Mouse (Mus musculus) ovary, postnatal 10 days (tissue): ENCODE data around the gene Gm20388.
"Not testable (repeated sequence)": the region's sequence is repeated elsewhere in the genome, so short reads cannot be mapped to it uniquely, and the experiment has no call there.

Experiments
- DNase-seq: peaks from one replicate; pipeline ENCODE4 v3.0.0; 2022; ENCODE audit warnings: low spot score

The Gm20388 gene

DNA sequence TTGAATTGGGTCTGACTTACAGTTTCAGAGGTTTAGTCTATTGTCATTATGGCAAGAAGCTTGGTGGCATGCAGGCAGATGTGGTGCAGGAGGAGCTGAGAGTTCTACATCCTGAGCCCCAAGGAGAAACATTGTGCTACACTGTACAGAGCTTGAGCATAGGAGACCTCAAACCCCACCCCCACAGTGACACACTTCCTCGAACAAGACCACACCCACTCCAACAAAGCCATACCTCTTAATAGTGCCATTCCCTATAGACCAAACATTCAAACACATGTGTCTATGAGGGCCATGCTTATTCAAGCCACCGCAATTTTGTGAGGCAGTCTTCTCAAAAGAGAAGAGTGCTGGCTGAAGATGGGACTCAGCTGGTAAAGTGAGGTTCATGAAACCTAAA, 3890.9 kb downstream of the Gm20388 start:
- no peak for DNase-seq

GRCm38 (mm10) chr8:123803639-123804038, 3893.0 kb downstream of the Gm20388 start:
- no peak for DNase-seq

GRCm38 (mm10) chr8:123804586-123804985, 3893.9 kb downstream of the Gm20388 start:
- DNase-seq = no peak

DNA sequence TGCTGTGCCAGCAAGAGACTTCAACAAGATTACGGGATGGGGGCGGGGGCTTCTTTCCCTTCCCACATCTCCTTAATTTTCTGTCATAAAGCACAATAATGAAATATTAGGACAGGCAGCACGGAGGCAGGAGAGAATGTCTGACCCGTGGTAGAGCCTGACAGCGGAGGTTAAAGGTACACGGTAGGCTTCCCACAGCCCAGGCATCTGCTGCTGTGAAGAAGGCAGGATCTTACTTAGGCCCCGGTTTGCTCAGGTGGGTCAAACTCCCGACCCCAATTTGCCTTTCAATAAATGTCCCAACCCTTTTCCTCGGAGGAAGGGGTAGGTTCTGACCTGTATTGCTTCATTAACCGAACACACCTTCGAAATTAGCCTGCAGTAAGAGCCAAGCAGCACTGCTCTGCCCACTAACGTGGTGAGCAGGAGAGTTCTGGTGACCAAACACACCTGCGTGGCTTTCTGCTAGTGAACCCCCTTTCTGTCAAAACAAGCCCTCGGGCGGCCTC, 3894.6 kb downstream of the Gm20388 start:
- no peak for DNase-seq

- DNase-seq = peak; percentile 64
These were observed 3895.2 kb downstream of the Gm20388 start, which contains the start of gene Rab4a for GRCm38 (mm10) chr8:123805718-123806373. Gene Rab4a, plus strand, starts transcription at chr8:123805985.

DNA sequence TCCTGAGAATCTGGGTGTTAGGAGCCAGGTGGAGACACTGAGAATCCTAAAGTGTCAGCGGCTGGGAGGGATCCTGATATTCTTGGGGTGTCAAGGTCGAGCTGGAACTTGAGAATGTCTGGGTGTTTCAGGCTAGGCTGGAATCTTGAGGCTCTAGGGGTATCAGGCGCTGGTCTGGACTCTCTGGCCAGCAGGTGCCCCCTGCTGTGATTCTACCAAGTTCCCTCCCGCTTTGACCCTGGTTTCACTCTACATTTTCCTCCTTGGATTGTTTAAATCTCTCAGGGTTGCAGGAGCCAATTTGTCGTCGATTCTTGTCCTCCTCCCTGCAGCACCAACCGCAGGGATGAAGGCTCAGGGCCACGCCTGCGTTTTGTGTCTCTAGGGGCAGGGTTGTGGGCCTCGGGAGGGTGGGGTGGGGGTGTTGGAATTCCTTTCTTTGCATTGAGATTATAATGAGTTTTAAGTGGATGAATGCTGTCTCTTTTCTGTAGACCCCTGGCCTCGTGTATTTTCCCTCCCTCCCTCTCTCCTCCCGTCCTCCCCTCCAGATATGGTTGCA, 3895.8 kb downstream of the Gm20388 start:
- DNase-seq = no peak

DNA sequence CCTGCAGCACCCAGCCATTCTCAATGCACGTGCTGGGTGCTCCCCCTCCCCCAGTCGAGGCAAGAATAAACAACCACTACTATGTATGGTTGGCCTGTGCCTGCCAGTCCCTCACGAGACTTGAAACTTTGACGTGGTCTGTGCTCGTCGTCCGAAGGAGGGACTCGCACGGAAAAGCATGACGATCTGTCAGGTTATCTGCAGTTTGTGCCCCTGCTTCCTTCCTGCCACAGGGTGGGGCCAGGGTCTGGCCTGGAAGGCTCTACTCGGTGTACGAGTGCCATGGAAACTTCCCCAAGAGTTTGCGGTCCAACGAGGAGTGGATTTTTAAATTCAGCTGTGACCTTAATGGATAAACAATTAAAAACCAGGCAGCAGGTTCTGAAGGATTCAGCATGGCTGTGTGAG, 3896.4 kb downstream of the Gm20388 start:
- no peak for DNase-seq

DNA sequence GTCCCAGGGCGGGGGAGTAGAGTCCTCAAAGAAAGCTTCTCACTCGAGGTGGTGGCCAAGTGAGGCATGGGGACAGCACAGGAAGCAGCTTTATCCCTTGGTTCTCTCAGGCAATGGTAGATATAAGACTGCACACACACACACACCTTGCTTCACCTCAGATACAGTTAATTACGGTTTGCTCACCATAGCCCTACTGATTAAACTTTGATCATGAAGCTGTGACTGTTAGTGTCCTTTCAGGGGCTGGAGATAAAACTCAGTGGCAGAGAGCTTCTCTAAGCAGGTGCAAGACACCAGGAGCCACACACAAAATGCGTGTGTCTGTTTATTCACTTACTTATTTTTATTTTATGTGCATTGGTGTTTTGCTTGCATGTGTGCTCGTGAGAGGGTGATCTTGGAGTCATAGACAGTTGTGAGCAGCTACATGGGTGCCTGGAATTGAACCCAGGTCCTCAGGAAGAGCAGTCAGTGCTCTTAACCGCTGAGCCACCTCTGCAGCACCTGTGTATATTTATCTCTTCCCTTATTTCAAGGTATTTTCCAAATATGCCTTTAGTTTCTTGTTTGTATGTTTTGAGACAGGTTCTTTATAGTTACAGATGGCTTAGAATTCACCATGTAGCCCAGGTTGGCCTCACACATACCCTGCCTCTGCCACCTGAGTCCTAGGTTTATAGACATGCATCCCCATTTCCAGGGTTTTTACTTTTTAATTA, 3897.4 kb downstream of the Gm20388 start:
- no peak for DNase-seq

- no peak for DNase-seq
These were observed 3898.0 kb downstream of the Gm20388 start for GRCm38 (mm10) chr8:123808671-123809070.

GRCm38 (mm10) chr8:123809342-123809741, 3898.7 kb downstream of the Gm20388 start:
- not testable (repeated sequence) for DNase-seq

DNA sequence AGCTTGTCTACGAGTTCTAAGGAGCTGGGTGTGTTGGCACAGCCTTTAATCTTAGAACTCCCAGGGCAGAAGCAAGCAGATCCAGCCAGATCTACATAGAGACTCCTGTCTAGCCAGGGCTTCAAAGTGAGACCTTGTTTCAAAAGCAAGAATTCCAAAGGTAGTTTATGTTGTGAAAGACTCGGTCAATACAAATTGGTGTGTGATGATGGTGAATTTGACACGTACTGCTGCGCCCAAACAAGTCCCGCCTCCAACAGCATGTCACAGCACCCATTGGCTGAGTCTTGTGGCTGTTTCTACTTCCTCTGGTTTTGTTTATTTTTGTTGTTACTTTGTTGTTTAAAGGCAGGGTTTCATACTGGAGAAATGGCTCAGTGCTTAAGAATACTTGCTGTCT, 3901.6 kb downstream of the Gm20388 start:
- no peak for DNase-seq

DNA sequence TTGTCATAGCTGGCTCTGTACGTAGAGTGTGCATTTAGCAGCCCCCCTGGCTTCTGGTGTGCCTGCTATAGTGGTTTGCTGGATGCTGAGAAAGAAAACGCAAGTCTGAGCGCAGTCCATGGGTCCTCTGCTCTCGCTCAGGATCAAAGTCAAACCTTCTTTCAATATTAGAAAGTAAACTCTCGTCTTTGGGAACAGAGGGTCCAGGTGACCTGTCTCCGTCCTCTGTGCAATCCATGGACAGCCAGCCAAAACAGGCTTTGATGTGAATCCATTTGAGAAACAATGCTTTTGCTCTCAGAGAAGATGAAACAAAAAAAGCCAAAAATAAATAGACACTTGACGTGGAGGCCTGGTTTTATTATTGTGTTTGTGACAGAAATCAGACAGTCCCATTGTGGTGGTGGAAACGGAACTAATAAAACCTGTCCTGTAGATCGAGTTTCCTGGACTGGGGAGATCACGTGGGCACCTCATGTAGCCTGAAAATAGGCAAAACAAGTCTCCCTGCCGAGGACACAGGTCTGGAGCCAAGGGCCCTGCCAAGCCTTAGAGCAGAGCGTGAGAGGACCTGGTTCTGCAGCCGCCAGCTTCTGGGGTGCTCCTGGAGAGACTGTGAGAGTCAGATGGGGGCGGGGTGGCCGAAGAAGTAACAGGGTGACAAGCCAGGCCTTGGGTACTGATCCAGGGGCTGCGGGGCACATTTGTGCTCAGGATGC, 3902.7 kb downstream of the Gm20388 start:
- DNase-seq = no peak

DNA sequence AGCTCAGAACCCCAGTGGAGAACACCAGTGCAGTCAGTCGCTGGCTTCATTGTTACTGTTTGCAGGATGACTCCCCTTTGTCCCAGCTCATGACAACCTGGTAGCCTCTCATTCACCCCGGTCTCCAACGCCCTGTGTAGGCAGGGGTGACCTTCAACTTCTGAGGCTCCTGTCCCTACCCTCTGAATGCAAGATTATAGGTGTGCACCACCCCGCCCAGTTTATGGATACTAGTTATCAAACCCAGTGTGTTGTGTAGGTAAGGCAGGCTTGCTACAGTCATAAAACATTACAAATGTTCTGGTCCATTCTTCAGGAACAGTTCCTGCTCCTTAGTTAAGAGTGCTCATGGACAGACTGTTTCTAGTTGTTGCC, 3903.2 kb downstream of the Gm20388 start:
- DNase-seq = no peak

DNA sequence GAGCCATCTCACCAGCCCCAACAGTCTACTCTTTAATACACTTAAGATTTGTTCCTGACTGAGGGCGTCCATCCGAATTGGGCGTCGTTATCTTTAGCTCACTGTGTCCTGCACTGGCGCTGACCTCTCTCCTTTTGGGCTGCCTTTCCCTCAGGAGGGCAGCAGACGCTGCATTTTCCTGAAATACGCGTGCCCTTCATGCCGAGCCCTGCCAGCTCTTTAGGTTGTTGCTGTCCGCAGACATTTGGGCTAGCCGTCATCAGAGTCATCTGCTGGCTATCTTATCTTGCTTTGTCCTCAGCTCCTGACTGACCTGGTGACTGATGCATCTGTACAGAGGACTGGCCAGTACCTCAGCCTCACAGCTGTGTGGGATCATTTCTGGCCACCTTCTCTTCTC, 3904.7 kb downstream of the Gm20388 start:
- DNase-seq = no peak

GRCm38 (mm10) chr8:123816939-123817338, 3906.3 kb downstream of the Gm20388 start:
- no peak for DNase-seq

DNA sequence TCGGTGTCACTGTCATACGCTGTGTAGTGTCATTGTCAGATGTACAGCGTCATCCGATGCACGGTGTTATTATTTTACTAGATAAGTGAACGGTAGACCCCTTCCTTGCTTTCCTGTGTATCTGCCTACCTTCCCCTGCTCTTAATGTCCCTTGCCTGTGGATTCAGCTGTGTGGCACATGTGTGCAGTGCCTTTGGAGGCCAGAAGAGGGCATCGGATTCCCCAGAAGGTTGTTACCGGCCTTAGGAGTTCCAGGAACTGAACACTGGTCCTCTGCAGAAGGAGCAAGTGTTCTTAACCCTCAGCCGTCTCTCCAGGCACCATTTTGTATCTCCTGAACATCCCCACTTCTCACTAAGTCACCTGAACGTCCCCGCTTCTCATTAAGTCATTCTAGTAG, 3907.1 kb downstream of the Gm20388 start:
- DNase-seq = no peak

- DNase-seq = no peak
These were observed 3909.3 kb downstream of the Gm20388 start for GRCm38 (mm10) chr8:123819683-123820610.

GRCm38 (mm10) chr8:123820780-123821179, 3910.1 kb downstream of the Gm20388 start:
- DNase-seq = no peak

GRCm38 (mm10) chr8:123823111-123823510, 3912.5 kb downstream of the Gm20388 start:
- no peak for DNase-seq

DNA sequence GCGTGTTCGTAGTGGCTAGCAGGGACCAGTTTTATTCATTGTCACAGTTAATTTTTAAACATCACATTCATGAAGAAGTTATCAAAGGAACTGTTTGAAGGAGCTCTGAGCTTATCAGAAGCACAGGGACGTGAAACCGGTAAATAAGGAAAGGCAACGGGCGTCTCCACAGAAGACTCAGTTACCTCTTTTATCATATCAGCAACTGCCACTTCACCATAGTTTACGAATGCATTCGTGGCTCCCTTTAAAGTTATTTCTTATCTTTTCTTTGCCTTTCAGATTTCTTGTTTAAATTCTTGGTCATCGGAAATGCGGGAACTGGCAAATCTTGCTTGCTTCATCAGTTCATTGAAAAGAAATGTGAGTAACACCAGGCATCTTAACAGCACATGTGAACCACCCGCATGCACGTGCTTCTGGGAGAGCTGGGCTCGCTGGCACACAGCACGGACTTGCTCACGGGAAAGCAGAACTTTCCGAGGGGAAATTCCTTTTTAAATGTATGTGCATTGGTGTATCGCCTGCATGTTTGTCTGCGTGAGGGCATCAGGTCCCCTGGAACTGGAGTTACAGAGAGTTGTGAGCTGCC, 3913.0 kb downstream of the Gm20388 start:
- no peak for DNase-seq

GRCm38 (mm10) chr8:123826001-123826400, 3915.4 kb downstream of the Gm20388 start:
- no peak for DNase-seq
